Mouse (Mus musculus) kidney, postnatal 4 days (tissue): Measurements from ENCODE around the gene Higd1c.
"Not testable (repeated sequence)": the region's sequence is repeated elsewhere in the genome, so short reads cannot be mapped to it uniquely, and the experiment has no call there.

ENCODE experiments used
- DNase-seq, 2 experiments: peaks; one replicate each; pipeline ENCODE4 v3.0.0; 2021; ENCODE audit warnings: mixed read lengths in 2 of 2

Higd1c gene

GRCm38 (mm10) chr15:100365967-100366366, 1.6 kb downstream of the Higd1c start:
- DNase-seq, result not testable (repeated sequence)

DNA sequence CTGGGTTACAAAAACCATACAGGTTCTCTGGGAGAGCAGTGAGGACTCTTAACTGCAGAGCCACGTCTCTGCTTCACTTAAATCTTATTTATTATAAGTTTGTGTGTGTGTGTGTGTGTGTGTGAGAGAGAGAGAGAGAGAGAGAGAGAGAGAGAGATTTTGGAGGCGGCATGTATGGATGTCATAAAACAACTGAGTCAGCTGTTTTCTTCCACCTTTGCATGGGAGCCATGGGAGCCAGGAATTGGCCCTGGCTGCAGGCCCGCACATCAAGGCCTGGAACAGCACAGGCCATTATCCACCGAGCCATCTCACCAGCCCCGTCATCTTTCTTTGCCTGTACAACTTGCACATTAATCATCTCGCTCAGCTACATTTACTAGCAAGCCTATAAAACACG, 2.8 kb downstream of the Higd1c start:
- DNase-seq, result no peak

- DNase-seq, result peak; percentile 70 to 79
These were observed 10.7 kb downstream of the Higd1c start for GRCm38 (mm10) chr15:100375066-100375465.

- DNase-seq, result not testable (repeated sequence)
These were observed 13.6 kb downstream of the Higd1c start for GRCm38 (mm10) chr15:100377847-100378505.

- DNase-seq, result no peak
These were observed 15.3 kb downstream of the Higd1c start for GRCm38 (mm10) chr15:100379658-100380057.

DNA sequence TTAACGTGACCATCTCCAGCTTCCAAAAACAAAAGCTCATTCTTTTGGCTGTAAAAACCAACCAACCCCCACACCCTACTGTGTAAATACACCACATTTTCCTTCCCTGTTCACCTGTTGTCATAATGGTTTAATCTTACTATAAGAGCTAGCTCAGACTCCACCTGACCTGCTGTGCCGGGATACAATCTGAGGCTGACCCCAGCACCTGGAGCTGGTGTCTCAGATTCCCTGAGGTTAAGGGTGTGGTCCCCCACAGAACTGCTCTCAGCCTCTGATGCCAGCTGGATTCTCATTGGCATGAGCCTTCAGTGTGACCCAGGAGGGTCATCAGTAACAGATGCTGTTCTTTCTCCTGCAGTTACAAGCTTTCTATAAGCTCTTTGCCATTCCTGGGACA, 15.8 kb downstream of the Higd1c start:
- DNase-seq, result no peak

- DNase-seq, result no peak
These were observed 21.4 kb downstream of the Higd1c start for GRCm38 (mm10) chr15:100385705-100386104.

- DNase-seq, result no peak
These were observed 23.3 kb downstream of the Higd1c start for GRCm38 (mm10) chr15:100387544-100388223.

- DNase-seq, result no peak
These were observed 24.0 kb downstream of the Higd1c start for GRCm38 (mm10) chr15:100388224-100388835.

- no peak for DNase-seq
These were observed 24.5 kb downstream of the Higd1c start for GRCm38 (mm10) chr15:100388886-100389285.

- no peak for DNase-seq
These were observed 26.7 kb downstream of the Higd1c start for GRCm38 (mm10) chr15:100391066-100391465.

DNA sequence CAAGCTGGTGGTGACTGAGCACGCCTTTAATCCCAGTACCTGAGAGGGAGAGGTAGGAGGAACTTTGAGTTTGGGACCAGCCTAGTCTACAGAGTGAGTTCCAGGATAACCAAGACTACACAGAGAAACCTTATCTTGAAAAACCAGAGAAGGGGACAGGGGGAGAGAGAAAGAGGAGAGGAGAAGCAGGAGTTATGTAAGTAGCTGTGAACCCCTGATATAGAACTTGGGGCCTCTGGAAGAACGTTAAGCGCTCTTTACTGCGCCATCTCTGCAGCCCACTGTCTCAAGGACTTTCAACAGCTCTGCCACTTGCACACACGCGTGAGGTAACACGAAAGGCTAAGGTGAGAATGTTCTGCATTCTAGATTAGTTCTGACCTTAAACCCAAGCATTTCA, 27.3 kb downstream of the Higd1c start:
- no peak for DNase-seq

- DNase-seq, result peak in 1 of 2 experiments; percentile 39
These were observed 28.7 kb downstream of the Higd1c start for GRCm38 (mm10) chr15:100393016-100393415.

DNA sequence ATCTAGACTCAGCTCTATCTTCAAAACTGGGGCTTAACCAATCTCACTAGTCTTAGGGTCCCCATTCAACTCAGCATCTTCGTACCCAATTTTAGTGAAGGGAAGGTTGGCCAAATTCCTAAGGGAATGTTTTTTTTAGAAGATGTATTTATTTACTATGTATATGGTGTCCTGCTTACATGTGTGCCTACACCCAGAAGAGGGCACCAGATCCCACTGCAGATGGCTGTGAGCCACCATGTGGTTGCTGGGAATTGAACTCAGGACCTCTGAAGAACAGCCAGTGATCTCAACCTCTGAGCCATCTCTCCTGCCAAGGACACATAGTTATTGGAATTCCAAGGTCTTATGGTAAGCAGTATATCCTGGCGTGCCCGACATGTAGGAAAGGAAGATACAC, 31.2 kb downstream of the Higd1c start:
- DNase-seq, result no peak

DNA sequence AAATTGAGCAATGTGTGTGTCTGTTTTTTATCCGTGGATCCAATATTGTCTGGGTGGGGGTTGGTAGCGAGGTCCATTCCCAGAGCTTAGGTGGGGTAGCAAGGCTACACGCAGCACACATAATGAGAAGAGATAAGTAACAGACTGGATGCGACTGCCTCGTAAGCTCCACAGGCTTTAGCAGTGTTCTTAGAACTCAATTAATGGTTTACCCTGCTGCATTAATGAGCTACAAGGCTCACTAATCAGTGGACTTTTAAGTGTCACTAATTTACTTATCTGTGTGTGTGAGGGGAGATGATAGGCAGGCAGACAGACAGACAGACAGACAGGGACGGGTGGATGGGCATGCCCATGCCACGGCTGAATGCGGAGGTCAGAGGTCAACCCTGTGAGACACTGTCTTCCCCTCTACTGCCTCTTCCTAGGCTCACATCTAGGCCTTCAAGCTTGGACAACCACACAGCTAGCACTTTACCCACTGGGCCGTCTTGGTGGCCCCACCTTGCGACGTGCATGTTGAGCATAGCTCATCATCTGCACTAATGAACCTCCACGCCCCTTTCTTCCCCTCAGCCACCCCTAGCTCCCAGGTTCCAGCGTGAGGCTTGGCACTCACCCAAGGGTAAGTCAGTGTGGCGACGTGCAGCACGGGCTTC, 36.4 kb downstream of the Higd1c start:
- DNase-seq, result peak; percentile 60 to 77

DNA sequence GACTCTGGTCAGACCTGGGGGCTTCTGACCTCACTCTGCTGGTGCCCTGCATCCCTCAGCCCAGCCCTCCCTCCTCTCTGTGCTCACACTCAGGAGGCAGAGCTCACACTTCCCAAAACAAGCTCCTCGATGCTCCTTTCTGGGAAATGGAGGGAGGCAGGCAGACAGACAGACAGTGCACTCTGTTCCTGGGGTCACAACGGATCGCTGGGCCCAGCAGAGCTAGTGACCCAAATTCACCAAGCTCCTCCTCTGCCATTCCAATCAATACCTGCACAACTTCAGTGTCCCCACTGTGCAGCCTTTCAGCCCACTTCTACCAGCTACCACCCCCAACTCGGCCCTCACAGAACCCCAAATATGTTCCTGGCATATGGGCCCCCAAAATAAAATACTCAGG, 37.5 kb downstream of the Higd1c start:
- no peak for DNase-seq

DNA sequence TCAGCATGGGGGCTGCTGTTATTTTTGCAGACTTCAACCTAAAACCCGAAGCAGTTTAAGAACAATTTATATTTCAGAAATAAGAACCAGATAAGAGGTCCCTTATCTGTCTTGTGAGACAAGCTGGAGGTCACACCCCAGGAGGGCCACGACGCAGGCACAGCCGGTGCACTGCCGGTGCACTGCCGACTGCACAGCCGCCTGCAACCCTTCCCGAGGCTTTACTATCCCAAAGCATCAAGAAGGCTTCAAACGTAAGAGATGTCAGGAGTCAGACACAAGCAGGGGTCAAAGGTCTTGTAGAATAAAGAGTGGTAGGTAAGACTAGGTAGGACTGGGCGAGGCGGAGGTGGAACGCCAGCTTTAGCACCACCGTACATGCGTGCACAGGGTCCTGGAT, 38.0 kb downstream of the Higd1c start:
- no peak for DNase-seq

GRCm38 (mm10) chr15:100402798-100403197, 38.5 kb downstream of the Higd1c start:
- no peak for DNase-seq

DNA sequence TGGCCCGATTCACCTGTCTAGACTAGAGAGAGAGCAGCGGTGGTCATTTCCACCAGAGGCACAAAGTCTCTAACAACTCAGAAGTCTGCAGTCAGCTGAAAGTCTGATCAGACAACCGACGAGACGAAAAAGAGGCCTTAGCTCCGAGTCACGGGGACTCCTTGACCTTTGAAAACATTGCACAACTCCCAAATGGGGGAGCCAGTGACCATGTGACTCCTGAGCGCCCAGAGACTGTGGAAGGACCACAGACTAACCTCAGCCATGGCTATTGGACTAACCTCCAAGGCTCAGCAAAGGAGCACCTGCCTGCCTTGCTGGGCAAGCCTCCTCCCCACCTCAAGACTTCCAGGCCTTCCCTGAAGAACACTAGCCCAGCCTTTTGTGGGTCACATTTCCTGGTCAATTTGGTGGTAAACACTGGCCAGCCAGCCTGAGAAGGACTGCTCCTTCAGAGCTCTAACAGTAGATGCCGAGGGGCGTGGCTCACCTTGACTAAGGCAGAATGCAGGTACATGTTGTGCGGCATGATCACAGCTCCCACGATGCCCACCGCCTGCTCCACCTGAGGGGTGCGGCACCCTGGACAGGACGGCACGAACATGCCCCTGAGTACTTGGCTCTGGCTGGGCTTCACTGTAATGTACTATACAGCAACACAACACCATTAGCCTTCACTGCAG, 39.1 kb downstream of the Higd1c start:
- no peak for DNase-seq

DNA sequence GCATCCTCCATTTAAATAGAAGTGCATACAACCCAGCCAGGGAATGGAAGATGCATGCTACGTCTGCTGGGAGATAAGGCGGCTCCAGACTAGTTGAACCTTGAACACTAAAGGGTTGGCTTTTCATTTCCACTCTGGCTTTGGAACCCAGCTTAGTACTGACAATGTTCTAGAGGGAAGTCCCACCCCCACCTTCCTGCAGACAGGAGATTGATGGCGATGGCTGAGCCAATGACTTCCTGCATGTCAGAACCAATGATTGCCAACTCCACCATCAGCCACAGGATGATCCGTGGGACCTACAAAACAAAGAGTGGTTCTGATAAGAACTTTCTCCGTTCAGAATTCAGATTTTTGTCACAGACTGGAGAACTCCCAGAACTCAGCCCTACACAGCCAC, 41.7 kb downstream of the Higd1c start:
- no peak for DNase-seq

GRCm38 (mm10) chr15:100410918-100411672, 46.8 kb downstream of the Higd1c start:
- peak; percentile 80 to 86 for DNase-seq

DNA sequence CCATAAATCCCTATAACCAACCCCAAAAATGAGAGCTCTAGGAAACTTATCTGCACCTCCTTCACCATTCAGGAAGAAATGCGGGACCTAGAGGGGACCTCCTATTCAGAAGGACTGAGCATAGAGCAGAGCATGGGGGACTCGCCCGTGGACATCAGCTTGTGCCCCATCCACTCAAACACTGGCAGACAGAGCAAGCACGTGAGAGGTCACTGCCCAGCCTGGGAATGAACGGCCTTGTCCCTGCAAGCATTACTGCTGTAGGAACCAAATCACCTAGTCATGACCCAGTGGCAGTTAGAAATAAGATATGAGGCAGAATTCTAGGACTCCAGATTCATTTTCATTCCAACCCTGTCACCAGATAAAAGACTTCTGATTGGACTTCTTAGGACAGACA, 47.4 kb downstream of the Higd1c start:
- DNase-seq, result no peak
